Mouse (Mus musculus): Measurements from ENCODE around the gene Rpl29.

Rpl29 gene

GRCm38 (mm10) chr9:106473081-106473752, 44.0 kb downstream of the Rpl29 start:
- no peak for DNase-seq

GRCm38 (mm10) chr9:106473753-106474105, 44.5 kb downstream of the Rpl29 start:
- peak; percentile 12 for DNase-seq

DNA sequence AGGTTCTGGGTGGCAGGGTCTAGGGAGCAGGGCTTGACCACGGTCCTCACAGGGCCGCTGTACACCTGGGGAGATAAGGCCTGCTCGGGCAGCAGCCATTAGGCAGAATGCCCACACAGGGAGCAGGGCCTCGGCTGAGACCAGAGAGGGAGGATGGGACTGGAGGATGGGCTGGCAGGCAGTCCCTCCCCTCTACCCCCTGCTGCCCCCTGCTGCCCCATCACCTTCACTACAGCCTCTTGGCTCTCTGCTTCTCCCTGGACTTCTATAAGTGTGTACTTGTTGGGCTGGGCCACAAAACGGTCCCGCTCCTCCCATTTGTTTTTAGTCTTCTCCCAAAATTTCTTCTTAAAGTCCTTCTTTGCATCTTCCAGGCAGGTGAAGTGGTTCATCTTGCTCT, 45.2 kb downstream of the Rpl29 start:
- peak; percentile 46 for DNase-seq

DNA sequence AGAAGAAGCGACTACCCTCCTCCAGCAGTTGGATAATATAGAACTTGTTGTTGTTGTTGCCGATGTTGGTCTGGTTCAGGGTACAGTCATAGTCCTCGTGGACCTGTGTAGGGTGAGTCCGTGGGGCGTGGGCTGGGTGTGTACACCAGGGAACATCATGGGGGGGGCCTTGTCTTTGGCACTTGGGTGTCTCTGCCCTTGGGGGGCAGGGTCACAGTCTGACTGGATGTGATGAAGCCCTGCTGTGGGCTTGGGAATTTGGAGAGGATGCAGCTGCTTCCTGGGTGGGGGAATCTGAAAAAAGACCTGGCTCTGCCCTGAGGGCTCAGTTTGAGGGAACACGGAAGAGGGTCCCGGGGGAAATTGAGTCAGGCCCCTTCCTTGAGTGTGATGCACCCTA, 45.8 kb downstream of the Rpl29 start:
- DNase-seq: no peak

- DNase-seq: no peak
These were observed 46.4 kb downstream of the Rpl29 start, which contains the start of gene Rrp9 for GRCm38 (mm10) chr9:106475663-106476001. Rrp9 (plus strand) TSS chr9:106475963.

DNA sequence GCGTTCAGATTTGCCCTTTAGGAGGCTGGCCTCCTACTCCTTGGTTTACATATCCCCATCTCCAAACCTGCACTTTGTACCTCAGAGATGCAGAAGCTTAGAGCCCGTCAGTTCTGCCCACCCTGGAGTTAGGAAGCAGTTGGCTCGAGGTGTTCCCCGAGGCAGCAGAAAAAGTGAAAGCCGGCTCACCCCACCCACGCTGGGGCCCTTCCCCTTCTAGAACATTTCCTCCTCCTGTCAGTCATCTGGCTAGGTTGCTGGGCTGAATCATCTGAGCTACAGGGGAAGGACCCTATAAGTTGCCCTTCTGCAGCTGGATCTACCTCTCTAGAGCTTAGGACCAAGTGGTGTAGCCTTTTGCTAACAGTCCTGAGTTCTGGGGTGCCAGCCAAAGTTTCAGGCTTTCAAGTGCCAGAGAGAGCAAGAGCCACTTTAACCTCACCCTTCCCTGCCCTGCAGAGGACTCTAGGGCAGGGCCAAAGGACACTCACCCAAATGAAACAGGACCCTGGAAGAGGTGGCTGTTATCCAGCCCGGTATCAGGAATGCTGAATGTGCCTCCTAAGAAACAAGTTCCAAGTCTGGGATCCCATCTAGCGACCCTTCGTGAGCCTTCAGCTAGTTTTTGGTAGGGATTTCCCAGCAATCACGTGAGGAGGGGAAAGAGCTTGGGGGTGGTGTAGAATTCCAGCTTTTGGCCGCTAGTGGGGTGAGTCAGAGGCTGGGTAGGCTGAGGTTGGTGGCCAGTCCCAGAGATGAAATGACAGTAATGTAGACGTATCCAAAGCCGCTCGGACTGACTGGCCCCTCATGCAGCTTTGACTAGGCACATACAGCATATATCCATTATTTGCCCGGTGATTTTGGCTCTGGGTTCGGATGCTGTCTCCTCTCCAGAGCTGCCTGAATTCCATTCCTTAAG, 47.0 kb downstream of the Rpl29 start:
- peak; percentile 46 for DNase-seq

DNA sequence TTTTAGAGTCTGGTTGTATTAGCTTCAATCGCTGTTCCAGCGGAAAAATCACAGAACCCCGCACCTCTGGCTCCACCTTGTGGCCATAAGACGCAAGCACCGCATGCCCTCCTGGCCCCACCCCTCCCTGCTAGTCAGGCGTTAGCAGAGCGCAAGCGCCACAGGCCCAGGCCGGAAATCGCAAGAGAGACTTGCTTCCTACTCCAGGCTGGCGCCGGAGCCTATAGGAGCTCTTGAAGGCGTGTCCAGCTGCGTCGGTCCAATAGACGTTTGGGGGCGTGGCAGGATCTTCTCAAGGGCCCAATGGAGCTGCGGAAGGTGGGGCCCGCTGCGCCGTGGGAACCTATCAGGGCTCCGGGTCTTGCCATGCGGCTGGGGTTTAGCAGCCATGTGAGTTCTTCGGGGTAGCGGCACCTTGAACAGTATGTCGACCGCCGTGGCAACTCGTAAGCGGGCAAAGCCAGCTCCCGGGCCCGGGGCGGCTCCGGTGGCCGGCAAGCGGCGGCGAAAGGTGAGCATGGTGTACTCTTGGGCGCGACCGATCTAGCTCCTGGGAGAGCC, 47.8 kb downstream of the Rpl29 start, which contains the start of gene Parp3:
Gene Parp3, minus strand, starts transcription at position 26 of the 561 bp plus-strand sequence.
- peak; percentile 100 for DNase-seq

- DNase-seq: no peak
These were observed 48.4 kb downstream of the Rpl29 start for GRCm38 (mm10) chr9:106477649-106478048.

DNA sequence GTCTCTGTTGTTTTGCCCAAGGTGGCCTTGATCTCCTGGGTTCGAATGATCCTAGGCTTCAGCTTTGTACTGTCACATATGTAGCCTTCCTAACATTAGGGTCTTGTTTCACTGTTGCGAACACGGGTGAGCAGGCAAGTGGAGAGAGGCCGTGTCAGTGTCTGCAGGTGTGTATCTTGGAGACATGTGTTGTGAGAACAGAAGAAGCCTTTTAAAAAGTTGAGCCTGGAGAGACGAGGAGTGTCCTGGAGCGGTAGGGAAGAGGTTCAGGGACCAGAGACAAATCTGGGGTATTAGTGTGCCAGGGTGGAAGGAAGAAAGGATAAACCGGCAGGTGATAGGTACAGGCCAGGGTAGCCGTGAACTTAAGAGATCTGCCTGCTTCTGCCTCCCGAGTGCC, 48.8 kb downstream of the Rpl29 start:
- DNase-seq: no peak

DNA sequence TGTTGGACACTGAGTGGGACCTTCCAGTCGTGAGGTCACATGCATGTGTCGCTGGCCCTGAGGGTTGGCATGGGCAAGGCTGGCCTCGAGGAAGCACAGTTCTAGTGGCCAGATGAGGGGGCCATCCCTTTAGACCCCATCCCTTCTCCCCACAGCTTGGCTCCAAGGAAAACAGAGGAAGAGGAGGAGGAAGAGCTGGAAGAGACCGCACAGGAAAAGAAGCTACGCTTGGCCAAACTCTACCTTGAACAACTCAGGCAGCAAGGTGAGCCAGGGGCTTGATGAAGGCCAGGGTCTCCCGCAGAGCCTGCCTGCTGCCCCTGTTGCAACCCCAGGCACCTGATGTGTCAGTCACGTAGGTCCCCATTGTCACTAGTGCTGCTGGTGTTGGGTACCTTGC, 51.3 kb downstream of the Rpl29 start:
- no peak for DNase-seq

GRCm38 (mm10) chr9:106481075-106481474, 51.8 kb downstream of the Rpl29 start:
- no peak for DNase-seq
